ENCODE assay signal across 20 mouse cellular contexts in the genomic region with DNA sequence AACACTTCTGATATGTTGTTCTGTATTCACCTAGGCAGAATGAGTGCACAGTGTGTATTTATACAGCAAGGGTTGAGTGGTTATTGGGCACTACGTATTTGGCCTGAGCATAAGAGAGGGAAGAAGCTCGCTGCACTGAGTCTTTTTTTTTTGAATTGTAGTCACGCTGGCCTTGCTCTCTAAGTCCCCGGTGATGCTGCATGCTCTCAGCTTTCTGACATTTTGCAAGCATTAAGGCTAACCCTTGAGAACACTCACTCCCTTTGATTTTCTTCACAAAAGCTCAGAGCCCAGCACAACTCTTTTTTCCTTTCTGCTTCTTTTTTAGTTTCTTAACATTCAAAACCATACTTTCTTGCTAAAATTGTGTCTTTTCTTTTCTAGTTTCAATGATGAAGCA.
"Had no signal": no experiment of that assay in that cellular context is flagged by ENCODE, and none has a peak within 500 bp of the region (broad histone marks: within the 10 kb centered on the region; RNA-seq: fewer than 3 reads in every experiment).

No protein-coding gene starts in this region.

- H3K4me1 ChIP-seq: liver, embryonic 13.5 days; neural tube, embryonic 12.5 days; neural tube, embryonic 15.5 days had no signal

- H3K27me3 ChIP-seq: liver, embryonic 13.5 days; neural tube, embryonic 12.5 days; neural tube, embryonic 15.5 days had no signal

- H3K4me2 ChIP-seq: liver, embryonic 13.5 days; neural tube, embryonic 12.5 days; neural tube, embryonic 15.5 days had no signal

- ATAC-seq: intestine, postnatal 0 days had no signal

- DNase-seq: kidney, adult 2 months; kidney, postnatal 25 days; layer of hippocampus, adult 9-11 months; liver, embryonic 13.5 days; lung, adult 2 months; lung, postnatal 14 days; lung, postnatal 4 days; right cerebral cortex, adult 18-20 months; right cerebral cortex, postnatal 14 days; right cerebral cortex, postnatal 4 days; thymus, adult 2 months; thymus, postnatal 14 days; thymus, postnatal 4 days had no signal

- H3K9ac ChIP-seq: liver, embryonic 13.5 days; neural tube, embryonic 12.5 days; neural tube, embryonic 15.5 days had no signal

- H3K9me3 ChIP-seq: liver, embryonic 13.5 days; neural tube, embryonic 12.5 days; neural tube, embryonic 15.5 days had no signal

- H3K27ac ChIP-seq: kidney, postnatal 0 days; layer of hippocampus, adult 2 months; left cerebral cortex, adult 2 months; liver, embryonic 13.5 days; neural tube, embryonic 12.5 days; neural tube, embryonic 15.5 days; stomach, postnatal 0 days had no signal

- H3K36me3 ChIP-seq: liver, embryonic 13.5 days; neural tube, embryonic 12.5 days; neural tube, embryonic 15.5 days had no signal

- H3K4me3 ChIP-seq: layer of hippocampus, adult 2 months; left cerebral cortex, adult 2 months; liver, embryonic 13.5 days; neural tube, embryonic 12.5 days; neural tube, embryonic 15.5 days had no signal
